Comparison of ENCODE assay signal across 8 mouse cellular contexts in the genomic region with DNA sequence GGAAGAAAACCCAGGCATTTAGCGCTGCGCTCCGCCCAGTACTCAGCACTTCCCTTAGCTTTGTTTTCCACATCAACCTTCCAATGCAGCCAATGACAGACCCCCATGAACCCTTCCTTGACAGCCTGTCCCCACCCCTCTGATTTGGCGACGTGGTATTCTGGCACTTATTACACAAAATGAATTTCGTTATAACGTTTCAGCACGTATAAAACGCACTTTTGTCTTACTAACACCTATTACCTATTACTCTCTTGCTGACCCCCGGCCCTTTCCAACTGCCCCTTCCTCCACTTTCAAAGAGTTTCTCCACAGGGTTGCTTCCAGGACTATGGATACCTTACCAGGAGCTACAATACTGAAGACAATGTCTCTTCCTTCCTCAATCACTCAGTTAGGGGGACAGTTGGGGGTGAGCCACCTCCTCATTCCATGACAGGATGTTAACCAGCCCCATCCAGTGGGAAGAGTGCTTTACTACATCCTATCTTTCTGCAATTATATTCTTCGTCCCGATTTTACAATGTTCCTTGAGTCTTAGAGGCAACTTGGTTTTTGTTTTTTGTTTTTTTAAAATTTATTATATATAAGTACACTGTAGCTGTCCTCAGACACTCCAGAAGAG. TPM values are rescaled to one million over a fixed set of nuclear protein-coding genes. Genes with fewer than 3 reads are reported as not detected.
A peak's percentile ranks its signal among the peaks of the same experiment; 100 is the strongest.
DNase-seq lines count a peak whose midpoint lies in the region; ATAC-seq and TF ChIP-seq lines count a peak whose summit lies in the region.

No protein-coding gene starts in this region.

- peaks cover 32% of the 10 kb centered on the region for H3K4me1 ChIP-seq in lung, embryonic 16.5 days (replicated peaks; ENCODE audit: control insufficient read depth, insufficient read depth, low read length)
- peaks cover 49% of the 10 kb centered on the region for H3K4me1 ChIP-seq in limb, embryonic 12.5 days (replicated peaks)
- peaks cover 15% of the 10 kb centered on the region for H3K4me1 ChIP-seq in olfactory bulb, adult 2 months (ENCODE audit: control insufficient read depth, insufficient read depth, low read length)

- H3K27me3 ChIP-seq in lung, embryonic 16.5 days (ENCODE audit: control insufficient read depth, insufficient read depth, low read depth, low read length), result no peaks in the 10 kb centered on the region
- H3K27me3 ChIP-seq in limb, embryonic 12.5 days, result no peaks in the 10 kb centered on the region

- peak overlapping the region; percentile 48 for H3K4me3 ChIP-seq in lung, embryonic 16.5 days (ENCODE audit: low read length)
- peak overlapping the region; percentile 39 for H3K4me3 ChIP-seq in limb, embryonic 12.5 days (replicated peaks)
- peak overlapping the region; percentile 38 for H3K4me3 ChIP-seq in olfactory bulb, adult 2 months (ENCODE audit: insufficient read depth, low read depth, low read length)

- H3K4me2 ChIP-seq in lung, embryonic 16.5 days (ENCODE audit: low read depth, low read length), result peak overlapping the region; percentile 86
- H3K4me2 ChIP-seq in limb, embryonic 12.5 days, result peak overlapping the region; percentile 70

- TF ChIP-seq CTCF in olfactory bulb, adult 2 months (IDR thresholded peaks at IDR 0.05; ENCODE audit: insufficient read depth, low read depth, low read length), result no peak; the same call in 1 of the 2 replicates

- peaks cover 30% of the 10 kb centered on the region for H3K36me3 ChIP-seq in lung, embryonic 16.5 days (ENCODE audit: control insufficient read depth, insufficient read depth, low read length)
- peaks cover 46% of the 10 kb centered on the region for H3K36me3 ChIP-seq in limb, embryonic 12.5 days

- DNase-seq in adrenal gland, postnatal 14 days, result peak; percentile 60
- DNase-seq in adrenal gland, adult 8-10 months, result no peak
- DNase-seq in lung, postnatal 25 days (ENCODE audit: low spot score), result no peak
- no peak for DNase-seq in thymus, postnatal 4 days
- no peak for DNase-seq in layer of hippocampus, postnatal 14 days (ENCODE audit: low spot score in 2 of 2)

- peak; percentile 30; the same call in 1 of the 2 replicates for ATAC-seq in lung, embryonic 16.5 days (ENCODE audit: low read depth)
- ATAC-seq in limb, embryonic 12.5 days (ENCODE audit: insufficient number of reproducible peaks, insufficient read depth, low FRiP score, low TSS enrichment, low read depth), result no peak; the same call in 1 of the 2 replicates

- no peaks in the 10 kb centered on the region for H3K9me3 ChIP-seq in lung, embryonic 16.5 days (ENCODE audit: control insufficient read depth, low read length)
- no peaks in the 10 kb centered on the region for H3K9me3 ChIP-seq in limb, embryonic 12.5 days

- H3K27ac ChIP-seq in lung, embryonic 16.5 days (ENCODE audit: low read length), result peak overlapping the region; percentile 94
- peak overlapping the region; percentile 91 for H3K27ac ChIP-seq in limb, embryonic 12.5 days
- H3K27ac ChIP-seq in olfactory bulb, adult 2 months (ENCODE audit: insufficient read depth, low read depth, low read length), result peak overlapping the region; percentile 76

- 5% methylated on average over 12 of the region's 12 CpGs for WGBS in lung, embryonic 16.5 days
- WGBS in limb, embryonic 12.5 days, result 12% methylated on average over 12 of the region's 12 CpGs
- WGBS in olfactory bulb, adult 2 months, result 5% methylated on average over 12 of the region's 12 CpGs

- TF ChIP-seq POLR2A in olfactory bulb, adult 2 months (IDR thresholded peaks at IDR 0.05; ENCODE audit: insufficient read depth, low read depth, low read length), result no peak

- peak overlapping the region; percentile 73 for H3K9ac ChIP-seq in lung, embryonic 16.5 days (ENCODE audit: low read length)
- peak overlapping the region; percentile 45 for H3K9ac ChIP-seq in limb, embryonic 12.5 days (replicated peaks)

RNA-seq across cellular contexts. Expression of a gene that starts 4.0 kb away (rescaled TPM):
- 8.3 and 8.7 TPM in 2 replicates for total RNA-seq in adrenal gland, postnatal 14 days (2021)
- total RNA-seq in adrenal gland, adult 8-10 months (2022), result 1 to 10 TPM; 5.0 to 7.7 (median 6.2) TPM
- 11.8 and 12.5 TPM in 2 replicates for polyA plus RNA-seq in lung, embryonic 16.5 days (2015; fragmentation: Nextera tagmentation; extraction: Ambion mirVana)
- polyA plus RNA-seq in limb, embryonic 12.5 days (2016; fragmentation: Nextera tagmentation; extraction: Ambion mirVana), result 8.1 and 9.1 TPM in 2 replicates
- polyA plus RNA-seq in olfactory bulb, adult 2 months (2012; ENCODE audit: insufficient read depth, insufficient read length, low replicate concordance, missing spikeins), result not detected in 2 replicates
- total RNA-seq in layer of hippocampus, postnatal 14 days (2021), result 1 to 10 TPM; 2.0 to 4.9 TPM

RNA-seq across cellular contexts. Expression of a gene that starts 22.1 kb away (rescaled TPM):
- 249 and 284 TPM in 2 replicates for total RNA-seq in adrenal gland, postnatal 14 days (2021)
- total RNA-seq in adrenal gland, adult 8-10 months (2022), result 100 to 1,000 TPM; 229 to 382 (median 295) TPM
- 457 and 458 TPM in 2 replicates for polyA plus RNA-seq in lung, embryonic 16.5 days (2015; fragmentation: Nextera tagmentation; extraction: Ambion mirVana)
- polyA plus RNA-seq in limb, embryonic 12.5 days (2016; fragmentation: Nextera tagmentation; extraction: Ambion mirVana), result 400 and 416 TPM in 2 replicates
- 1,429 TPM in 1 of 2 replicates, not detected in the other for polyA plus RNA-seq in olfactory bulb, adult 2 months (2012; ENCODE audit: insufficient read depth, insufficient read length, low replicate concordance, missing spikeins)
- total RNA-seq in layer of hippocampus, postnatal 14 days (2021), result 100 to 1,000 TPM; 215 to 224 TPM

RNA-seq across cellular contexts. Expression of a gene that starts 25.6 kb away (rescaled TPM):
- 42.1 and 43.1 TPM in 2 replicates for total RNA-seq in adrenal gland, postnatal 14 days (2021)
- 10 to 100 TPM; 36.7 to 49.1 (median 39.8) TPM for total RNA-seq in adrenal gland, adult 8-10 months (2022)
- 44.1 and 51.9 TPM in 2 replicates for polyA plus RNA-seq in lung, embryonic 16.5 days (2015; fragmentation: Nextera tagmentation; extraction: Ambion mirVana)
- polyA plus RNA-seq in limb, embryonic 12.5 days (2016; fragmentation: Nextera tagmentation; extraction: Ambion mirVana), result 38.5 and 40.2 TPM in 2 replicates
- polyA plus RNA-seq in olfactory bulb, adult 2 months (2012; ENCODE audit: insufficient read depth, insufficient read length, low replicate concordance, missing spikeins), result not detected in 2 replicates
- 10 to 100 TPM; 12.1 to 13.0 TPM for total RNA-seq in layer of hippocampus, postnatal 14 days (2021)

RNA-seq across cellular contexts. Expression of a gene that starts 32.4 kb away (rescaled TPM):
- total RNA-seq in adrenal gland, postnatal 14 days (2021), result 1.4 and 1.6 TPM in 2 replicates
- total RNA-seq in adrenal gland, adult 8-10 months (2022), result 1 to 10 TPM; 1.5 to 2.3 (median 2.0) TPM
- polyA plus RNA-seq in lung, embryonic 16.5 days (2015; fragmentation: Nextera tagmentation; extraction: Ambion mirVana), result 0.97 and 1.6 TPM in 2 replicates
- polyA plus RNA-seq in limb, embryonic 12.5 days (2016; fragmentation: Nextera tagmentation; extraction: Ambion mirVana), result 1.3 and 1.4 TPM in 2 replicates
- not detected in 2 replicates for polyA plus RNA-seq in olfactory bulb, adult 2 months (2012; ENCODE audit: insufficient read depth, insufficient read length, low replicate concordance, missing spikeins)
- total RNA-seq in layer of hippocampus, postnatal 14 days (2021), result 1 to 10 TPM in 1 of 2 experiments, under 1 TPM in 1; 0.95 to 1.5 TPM

RNA-seq across cellular contexts. Expression of a gene that starts 34.4 kb away (rescaled TPM):
- total RNA-seq in adrenal gland, postnatal 14 days (2021), result 19.6 and 21.0 TPM in 2 replicates
- 10 to 100 TPM; 15.3 to 20.1 (median 17.0) TPM for total RNA-seq in adrenal gland, adult 8-10 months (2022)
- 22.3 and 23.0 TPM in 2 replicates for polyA plus RNA-seq in lung, embryonic 16.5 days (2015; fragmentation: Nextera tagmentation; extraction: Ambion mirVana)
- polyA plus RNA-seq in limb, embryonic 12.5 days (2016; fragmentation: Nextera tagmentation; extraction: Ambion mirVana), result 14.3 and 16.1 TPM in 2 replicates
- not detected in 2 replicates for polyA plus RNA-seq in olfactory bulb, adult 2 months (2012; ENCODE audit: insufficient read depth, insufficient read length, low replicate concordance, missing spikeins)
- 10 to 100 TPM in 1 of 2 experiments, 1 to 10 TPM in 1; 9.5 to 10.0 TPM for total RNA-seq in layer of hippocampus, postnatal 14 days (2021)
